In genomic region chr1:153852696-153853095, GRCm38 (mm10) we compare ENCODE assay signal across 17 mouse cellular contexts. TPM values are rescaled to one million over a fixed set of nuclear protein-coding genes. Genes with fewer than 3 reads are reported as not detected.
"Had no signal": no experiment of that assay in that cellular context is flagged by ENCODE, and none has a peak within 500 bp of the region (broad histone marks: within the 10 kb centered on the region; RNA-seq: fewer than 3 reads in every experiment).

No protein-coding gene starts in this region.

RNA-seq across cellular contexts. Expression of gene Rgsl1, which starts 8.8 kb away (rescaled TPM):
- polyA plus RNA-seq: heart, adult 2 months; heart, embryonic 11.5 days; heart, embryonic 13.5 days; heart, embryonic 15.5 days; heart, postnatal 0 days; hindbrain, embryonic 11.5 days; intestine, embryonic 16.5 days; kidney, adult 2 months; kidney, embryonic 15.5 days; kidney, postnatal 0 days had no signal

RNA-seq across cellular contexts. Expression of gene Teddm1b, which starts 21.4 kb away (rescaled TPM):
- polyA plus RNA-seq: heart, adult 2 months; kidney, adult 2 months; large intestine, adult 2 months had no signal

RNA-seq across cellular contexts. Expression of gene Teddm1a, which starts 38.8 kb away (rescaled TPM):
- polyA plus RNA-seq: heart, adult 2 months; heart, embryonic 11.5 days; heart, embryonic 13.5 days; heart, embryonic 15.5 days; heart, postnatal 0 days; hindbrain, embryonic 11.5 days; hindbrain, embryonic 13.5 days; hindbrain, embryonic 15.5 days; hindbrain, postnatal 0 days; intestine, embryonic 14.5 days; intestine, embryonic 16.5 days; kidney, adult 2 months; kidney, embryonic 15.5 days; kidney, postnatal 0 days; limb, embryonic 11.5 days; limb, embryonic 15.5 days had no signal
